Mouse (Mus musculus) R1 (cell line): Measurements from ENCODE around the gene Zfp512b.

Source experiments
- DNase-seq: peaks from one replicate; pipeline ENCODE4 v3.0.0-alpha.2; 2018; ENCODE audit warnings: low read depth, low spot score

Gene Zfp512b

DNA sequence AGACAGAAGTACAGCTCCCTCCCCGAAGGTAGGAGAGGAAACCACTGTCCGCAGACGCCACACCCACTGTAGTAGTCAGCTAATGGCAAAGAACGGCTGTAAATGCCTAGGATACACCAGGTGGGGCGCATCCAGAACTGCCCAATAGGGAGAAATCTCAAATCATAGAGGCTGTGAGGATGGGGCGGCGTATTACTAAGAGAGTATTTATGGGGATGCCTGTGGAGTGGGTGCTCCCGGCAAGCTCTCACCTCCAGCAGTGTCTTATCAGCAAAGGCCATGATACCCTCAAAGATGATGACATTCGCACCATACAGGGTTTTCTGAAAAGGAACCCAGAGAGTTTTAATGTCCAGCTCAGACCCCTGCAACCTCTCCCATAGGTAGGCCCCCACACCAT, 18.6 kb downstream of the Zfp512b start:
- no peak for DNase-seq

GRCm38 (mm10) chr2:181572921-181573920, 19.4 kb downstream of the Zfp512b start:
- no peak for DNase-seq

- no peak for DNase-seq
Measured at GRCm38 (mm10) chr2:181571941-181572670, 20.5 kb downstream of the Zfp512b start.

DNA sequence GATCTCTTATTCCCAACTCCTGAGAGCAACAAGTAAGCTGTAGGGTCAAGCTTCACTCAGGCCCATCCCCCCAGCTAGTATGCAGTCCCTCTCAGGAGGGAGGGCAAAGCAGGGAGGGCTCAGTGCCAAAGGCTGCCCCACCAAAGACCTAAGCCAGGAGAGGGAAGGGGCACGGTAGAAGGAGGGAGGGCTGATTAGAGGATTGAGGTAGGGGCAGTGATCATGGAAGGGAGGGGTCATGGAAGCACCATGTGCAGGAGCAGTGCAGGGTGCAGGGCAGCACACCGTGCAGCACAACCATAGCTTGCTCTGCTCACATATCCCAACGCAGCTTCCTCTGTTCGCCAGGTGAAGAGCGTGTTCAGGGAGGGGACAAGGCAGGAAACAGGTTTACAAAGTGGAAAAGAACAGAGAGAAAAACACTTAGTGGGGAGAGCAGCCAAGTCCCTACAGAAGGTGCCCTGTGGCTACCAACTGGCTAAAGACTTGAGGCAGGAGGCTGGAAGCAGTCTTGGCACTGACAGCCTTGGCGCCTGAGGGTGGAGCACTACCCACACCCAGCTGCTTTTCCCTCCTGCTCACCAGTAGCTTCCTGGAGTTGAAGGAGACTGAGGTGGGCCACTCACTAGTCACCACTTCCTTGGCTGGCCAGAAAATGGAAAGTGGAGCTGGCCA, 21.5 kb downstream of the Zfp512b start:
- DNase-seq, result no peak

DNA sequence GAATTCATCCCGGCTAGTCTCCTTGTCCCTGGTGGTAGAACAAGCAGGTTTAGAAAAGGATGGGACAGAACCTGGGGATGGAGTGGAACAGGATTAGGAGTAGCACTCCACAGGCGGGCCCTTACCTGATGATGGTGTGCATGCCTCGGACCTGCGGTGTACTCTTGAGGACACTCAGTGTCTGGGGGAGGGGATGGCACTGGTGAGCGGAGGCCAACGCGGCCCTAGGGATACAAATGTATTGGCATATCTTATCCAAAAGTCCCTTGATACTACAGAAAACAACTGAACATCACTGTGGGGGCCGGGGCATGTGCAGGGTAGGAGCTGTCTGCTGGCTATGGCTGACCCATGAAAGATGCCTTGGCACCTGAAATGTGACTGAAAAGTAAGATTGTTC, 22.2 kb downstream of the Zfp512b start:
- DNase-seq, result no peak

DNA sequence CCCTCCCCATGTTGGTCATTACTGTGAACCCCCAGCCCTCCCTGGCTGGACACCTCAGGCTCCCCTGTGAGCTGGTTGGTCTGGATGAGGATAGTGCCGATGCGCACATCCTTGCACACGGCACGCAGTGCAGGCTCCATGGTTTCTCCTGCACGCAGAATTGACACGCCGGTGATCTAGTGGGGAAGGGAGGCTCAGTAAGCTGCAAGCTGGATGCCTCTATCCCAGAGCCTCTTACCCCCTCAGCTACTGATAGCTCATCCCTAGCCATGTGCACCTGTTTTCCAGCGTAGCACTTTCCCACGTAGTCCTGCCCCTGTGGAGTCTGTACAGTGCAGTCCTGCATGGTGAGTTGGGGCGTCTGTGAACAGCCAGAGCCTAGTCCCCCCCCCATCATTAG, 22.7 kb downstream of the Zfp512b start:
- DNase-seq, result no peak

DNA sequence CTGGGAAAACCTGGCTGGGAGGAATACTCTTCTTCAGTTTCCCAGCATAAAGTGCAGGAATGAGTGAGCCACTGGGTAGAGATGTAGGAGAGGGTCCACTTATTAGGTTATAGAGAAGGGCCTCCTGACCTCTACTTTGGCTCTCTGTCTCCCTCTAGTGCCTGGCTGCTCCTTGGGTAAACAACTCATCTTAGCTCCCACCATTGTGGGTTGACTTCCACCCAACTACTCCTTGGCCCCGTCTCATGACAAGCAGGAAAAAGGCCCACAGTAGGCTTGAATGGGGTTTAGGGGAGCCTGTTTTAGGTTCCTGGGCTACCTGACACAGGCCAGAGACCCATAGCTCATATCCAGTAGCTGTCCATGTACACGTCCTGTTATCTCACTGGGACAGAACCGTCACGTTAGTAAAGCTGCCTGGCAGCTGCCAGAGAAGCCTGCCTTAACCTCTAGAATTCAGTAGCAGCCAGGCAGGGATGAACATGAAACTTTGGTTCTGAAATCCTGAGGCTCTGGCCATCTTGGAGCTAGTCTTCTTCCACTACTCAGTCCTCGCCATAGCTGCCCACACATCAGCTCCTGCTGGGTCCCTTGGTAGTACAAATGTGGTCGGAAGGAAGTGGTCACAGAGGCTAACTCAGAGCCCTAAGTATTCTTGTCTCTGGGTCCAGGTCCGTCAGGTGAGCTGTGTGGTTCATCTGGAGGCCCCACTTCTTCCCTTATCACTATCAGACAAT, 24.2 kb downstream of the Zfp512b start:
- DNase-seq, result peak; percentile 53

DNA sequence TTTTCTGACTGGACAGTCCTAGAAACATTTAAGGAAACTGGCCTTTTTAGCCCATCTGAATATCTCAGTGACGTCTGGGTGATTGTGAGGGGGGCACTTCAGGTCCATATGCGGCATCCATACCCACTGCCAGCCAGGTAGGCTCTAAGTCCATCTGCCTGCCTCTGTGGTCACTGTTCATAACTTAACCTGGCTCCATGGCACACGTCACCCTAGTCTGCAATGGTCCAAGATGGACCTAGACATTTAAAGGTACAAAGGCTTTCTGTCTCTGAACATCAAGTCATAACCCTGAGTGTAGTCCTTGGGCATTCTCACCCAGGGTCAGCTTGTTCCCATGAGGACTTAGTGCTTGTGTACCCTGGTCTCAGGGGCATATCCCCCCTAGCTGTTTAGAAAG, 25.3 kb downstream of the Zfp512b start:
- DNase-seq, result no peak

DNA sequence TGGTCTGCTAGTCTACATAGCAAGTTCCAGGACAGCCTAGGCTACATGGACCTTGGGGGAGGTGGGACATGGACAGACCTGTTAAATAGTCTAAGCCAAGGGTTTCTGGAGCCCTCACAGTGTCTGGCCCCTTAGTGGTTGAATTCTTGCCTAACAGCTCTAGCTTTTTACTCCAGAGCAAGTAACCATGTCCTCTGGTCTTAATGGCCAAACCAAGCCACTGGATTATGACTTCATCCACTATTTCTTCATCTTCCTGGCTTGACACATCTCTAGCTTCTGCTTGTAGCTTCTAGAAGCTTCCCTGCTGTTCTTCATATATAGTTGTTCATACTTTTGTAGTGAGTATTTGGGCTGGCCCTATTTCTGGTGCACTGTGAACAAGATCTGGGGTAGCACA, 38.8 kb downstream of the Zfp512b start:
- no peak for DNase-seq

DNA sequence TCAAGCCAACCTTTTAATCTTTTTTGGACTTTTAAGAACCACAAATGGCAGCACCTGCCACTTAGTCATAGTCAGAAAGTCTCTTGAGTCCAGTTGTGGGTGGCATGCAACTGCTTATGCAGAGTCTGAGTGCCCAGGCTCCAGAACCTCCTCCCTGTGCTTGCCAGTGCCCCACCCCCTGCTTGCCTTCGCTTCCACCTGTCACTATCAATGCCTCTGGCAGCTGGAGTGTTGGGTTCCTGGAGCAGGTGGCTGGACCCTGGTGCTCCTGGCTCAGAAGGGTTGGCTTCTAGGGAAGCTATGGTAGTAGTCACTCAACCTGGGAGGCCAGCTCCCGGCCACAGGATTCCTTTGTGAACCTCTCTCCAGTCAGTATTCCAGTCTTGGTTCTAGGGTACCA, 42.4 kb downstream of the Zfp512b start:
- DNase-seq, result no peak

DNA sequence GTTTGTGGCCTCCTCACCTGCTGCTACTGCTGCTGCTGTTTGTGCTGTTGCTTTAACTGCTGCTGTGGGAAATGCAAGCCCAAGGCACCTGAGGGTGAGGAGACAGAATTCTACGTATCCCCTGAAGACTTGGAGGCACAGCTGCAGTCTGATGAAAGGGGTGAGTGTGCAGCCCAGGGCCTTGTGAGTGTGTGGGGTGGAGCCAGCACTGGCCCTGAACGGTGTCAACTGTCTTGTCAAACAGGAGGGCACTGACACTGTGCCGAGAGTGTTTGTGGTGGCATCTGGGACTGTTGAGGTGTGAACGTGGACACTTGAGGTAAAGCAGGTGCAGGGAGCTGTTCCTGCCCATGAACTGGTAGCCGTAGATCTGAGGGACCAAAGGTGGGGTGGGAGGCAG, 43.9 kb downstream of the Zfp512b start:
- no peak for DNase-seq

DNA sequence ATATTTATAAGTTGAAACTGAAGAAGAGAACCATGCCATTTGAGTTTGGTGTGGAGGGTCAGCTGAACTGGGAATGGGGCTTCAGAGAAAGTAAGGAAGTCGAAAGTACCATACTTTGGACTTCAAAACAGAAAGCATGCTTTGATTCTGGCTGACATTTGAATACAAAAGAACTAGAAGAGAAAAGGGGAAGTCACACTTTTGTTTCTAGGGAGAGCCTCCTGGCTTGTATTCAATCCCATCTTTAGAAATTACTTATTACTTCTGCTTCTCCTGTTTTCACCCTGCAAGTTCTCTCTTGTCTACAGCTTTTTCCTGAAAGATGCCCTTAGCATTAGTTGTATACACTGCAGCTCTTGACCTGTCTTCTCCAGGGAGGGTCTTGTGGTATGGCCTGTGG, 44.4 kb downstream of the Zfp512b start:
- DNase-seq, result no peak

- DNase-seq, result no peak
Measured at GRCm38 (mm10) chr2:181546142-181546541, 46.5 kb downstream of the Zfp512b start.

GRCm38 (mm10) chr2:181541761-181542380, 50.7 kb downstream of the Zfp512b start:
- DNase-seq, result no peak

- peak; percentile 39 for DNase-seq
Measured at GRCm38 (mm10) chr2:181537444-181538047, 55.1 kb downstream of the Zfp512b start.

DNA sequence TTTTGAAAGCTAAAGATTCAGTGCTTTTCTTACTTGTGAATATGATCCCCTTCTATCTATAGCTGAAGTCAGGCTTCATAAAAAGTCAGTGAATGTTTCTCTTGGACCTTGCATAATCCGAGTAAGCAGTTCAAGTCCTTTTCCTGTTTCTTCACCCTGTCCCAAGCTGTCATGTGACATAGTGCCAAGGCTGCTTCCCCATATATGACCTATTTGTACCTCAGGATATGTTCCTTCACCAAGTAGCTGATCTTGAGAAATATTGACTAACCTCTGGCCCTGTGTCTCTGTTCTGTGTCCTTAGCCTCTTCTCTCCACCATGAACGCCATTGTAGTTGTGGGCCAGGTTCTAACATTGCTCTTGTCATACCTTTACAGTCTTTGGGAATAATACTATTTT, 56.2 kb downstream of the Zfp512b start:
- no peak for DNase-seq

- no peak for DNase-seq
Measured at GRCm38 (mm10) chr2:181532589-181532988, 60.0 kb downstream of the Zfp512b start.
